Mouse (Mus musculus) MEL (cell line): ENCODE results near the gene Cilp. TPM values are rescaled to one million over a fixed set of nuclear protein-coding genes. Genes with fewer than 3 reads are reported as not detected.

ENCODE experiments used
- DNase-seq: peaks from one replicate; pipeline ENCODE4 v3.0.0; 2011; ENCODE audit warnings: low read depth, low spot score
- H3K27ac ChIP-seq: 2 replicates; pipeline ENCODE4 v1.5.1; 2012; ENCODE audit warnings: low read depth, mild to moderate bottlenecking, control low read depth, low read length, moderate library complexity; ENCODE audit not compliant: control insufficient read depth
- H3K27me3 ChIP-seq, 2 experiments: fragments of 150-350 bp in 1 of 2; sonication (generic) in 1 of 2; 2 replicates each; pipeline ENCODE4 v1.6.1; 2012; ENCODE audit warnings: low read length in 2 of 2, mild to moderate bottlenecking in 2 of 2, improper control_type of control experiment in 1 of 2, moderate library complexity in 1 of 2; ENCODE audit not compliant: insufficient read depth in 2 of 2, control insufficient read depth in 1 of 2
- H3K36me3 ChIP-seq, 2 experiments: 2 replicates each; pipeline ENCODE4 v1.6.1; 2012 to 2014; ENCODE audit warnings: low read length in 2 of 2, improper control_type of control experiment in 1 of 2, inconsistent platforms in 1 of 2, mild to moderate bottlenecking in 1 of 2; ENCODE audit not compliant: insufficient read depth in 2 of 2, control insufficient read depth in 1 of 2
- H3K4me1 ChIP-seq, 2 experiments: fragments of 150-350 bp in 1 of 2; sonication (generic) in 1 of 2; 2 replicates each; pipeline ENCODE4 v1.6.1; 2012; ENCODE audit warnings: low read length in 2 of 2, improper control_type of control experiment in 1 of 2, mild to moderate bottlenecking in 1 of 2; ENCODE audit not compliant: insufficient read depth in 2 of 2, control insufficient read depth in 1 of 2
- H3K4me3 ChIP-seq, 2 experiments: fragments of 150-350 bp in 1 of 2; sonication (generic) in 1 of 2; 2 replicates each; pipeline ENCODE4 v1.5.1; 2012; ENCODE audit warnings: low read depth in 2 of 2, low read length in 2 of 2, mild to moderate bottlenecking in 2 of 2, moderate library complexity in 2 of 2, control low read depth in 1 of 2, improper control_type of control experiment in 1 of 2; ENCODE audit not compliant: control insufficient read depth in 1 of 2, insufficient read depth in 1 of 2
- H3K79me2 ChIP-seq: 2 replicates; pipeline ENCODE4 v1.6.1; 2012; ENCODE audit warnings: mild to moderate bottlenecking, low read length, moderate library complexity; ENCODE audit not compliant: control insufficient read depth, poor library complexity, insufficient read depth
- H3K9ac ChIP-seq: 2 replicates; pipeline ENCODE4 v1.6.1; 2012; ENCODE audit warnings: low read depth, mild to moderate bottlenecking, control low read depth, low read length, moderate library complexity; ENCODE audit not compliant: control insufficient read depth, poor library complexity, severe bottlenecking
- H3K9me3 ChIP-seq: fragments of 150-350 bp; sonication (generic); replicated peaks from 2 replicates; pipeline ENCODE4 v1.6.1; 2012; ENCODE audit warnings: mild to moderate bottlenecking, low read length, improper control_type of control experiment, moderate library complexity; ENCODE audit not compliant: insufficient read depth
- BHLHE40 ChIP-seq: IDR thresholded peaks from 2 replicates; pipeline ENCODE4 v1.6.1; 2012; ENCODE audit warnings: low read depth, mild to moderate bottlenecking, inconsistent platforms, low read length, improper control_type of control experiment, borderline replicate concordance
- CTCF ChIP-seq, 3 experiments: IDR thresholded peaks in 2 of 3; conservative IDR thresholded peaks in 1 of 3; 2 replicates each; pipeline ENCODE4 v1.5.1; 2011 to 2012; ENCODE audit warnings: low read length in 3 of 3, low read depth in 2 of 3, mild to moderate bottlenecking in 2 of 3, improper control_type of control experiment in 1 of 3, inconsistent platforms in 1 of 3, mixed read lengths in 1 of 3, moderate library complexity in 1 of 3; ENCODE audit not compliant: control insufficient read depth in 1 of 3, insufficient read depth in 1 of 3, poor library complexity in 1 of 3, severe bottlenecking in 1 of 3
- E2F4 ChIP-seq: IDR thresholded peaks from 2 replicates; pipeline ENCODE4 v1.6.1; 2011; ENCODE audit warnings: low read depth, low read length, improper control_type of control experiment, borderline replicate concordance
- ETS1 ChIP-seq: IDR thresholded peaks from 2 replicates; pipeline ENCODE4 v1.6.1; 2012; ENCODE audit warnings: low read depth, mild to moderate bottlenecking, inconsistent platforms, low read length, improper control_type of control experiment, moderate library complexity
- GABPA ChIP-seq: IDR thresholded peaks from 2 replicates; pipeline ENCODE4 v1.6.1; 2012; ENCODE audit warnings: low read depth, mild to moderate bottlenecking, inconsistent platforms, low read length, improper control_type of control experiment, moderate library complexity
- GATA1 ChIP-seq: IDR thresholded peaks from 2 replicates; pipeline ENCODE4 v1.6.1; 2011; ENCODE audit warnings: low read depth, low read length, improper control_type of control experiment
- HCFC1 ChIP-seq: IDR thresholded peaks from 2 replicates; pipeline ENCODE4 v1.6.1; 2012; ENCODE audit warnings: low read depth, mild to moderate bottlenecking, inconsistent platforms, low read length, improper control_type of control experiment, moderate library complexity
- MAFK ChIP-seq: IDR thresholded peaks from 2 replicates; pipeline ENCODE4 v1.6.1; 2011; ENCODE audit warnings: low read depth, mild to moderate bottlenecking, low read length, improper control_type of control experiment, borderline replicate concordance
- MAX ChIP-seq: IDR thresholded peaks from 2 replicates; pipeline ENCODE4 v1.6.1; 2011; ENCODE audit warnings: low read length, improper control_type of control experiment
- MAZ ChIP-seq: IDR thresholded peaks from 2 replicates; pipeline ENCODE4 v1.6.1; 2012; ENCODE audit warnings: low read depth, mild to moderate bottlenecking, inconsistent platforms, low read length, improper control_type of control experiment
- MEF2A ChIP-seq: IDR thresholded peaks from 2 replicates; pipeline ENCODE4 v1.6.1; 2014; ENCODE audit warnings: low read depth, mild to moderate bottlenecking, inconsistent platforms, low read length, improper control_type of control experiment; ENCODE audit not compliant: poor library complexity, insufficient replicate concordance, severe bottlenecking; ENCODE audit errors: extremely low read depth
- MYC ChIP-seq: IDR thresholded peaks from 2 replicates; pipeline ENCODE4 v1.6.1; 2011; ENCODE audit warnings: low read depth, mild to moderate bottlenecking, low read length, improper control_type of control experiment, moderate library complexity
- NELFE ChIP-seq: IDR thresholded peaks from 2 replicates; pipeline ENCODE4 v1.6.1; 2011; ENCODE audit warnings: low read depth, low read length, improper control_type of control experiment
- RAD21 ChIP-seq: IDR thresholded peaks from 2 replicates; pipeline ENCODE4 v1.6.1; 2011; ENCODE audit warnings: mild to moderate bottlenecking, low read depth, low read length, improper control_type of control experiment
- RCOR1 ChIP-seq: IDR thresholded peaks from 2 replicates; pipeline ENCODE4 v1.6.1; 2012; ENCODE audit warnings: low read depth, mild to moderate bottlenecking, inconsistent platforms, low read length, improper control_type of control experiment
- SIN3A ChIP-seq: IDR thresholded peaks from 2 replicates; pipeline ENCODE4 v1.6.1; 2012; ENCODE audit warnings: low read length, improper control_type of control experiment, inconsistent platforms
- SMC3 ChIP-seq: IDR thresholded peaks from 2 replicates; pipeline ENCODE4 v1.6.1; 2011; ENCODE audit warnings: low read depth, low read length, improper control_type of control experiment
- TAL1 ChIP-seq: IDR thresholded peaks from 2 replicates; pipeline ENCODE4 v1.6.1; 2012; ENCODE audit warnings: mild to moderate bottlenecking, inconsistent platforms, low read length, moderate library complexity, mixed read lengths
- TBP ChIP-seq: IDR thresholded peaks from 2 replicates; pipeline ENCODE4 v1.8.0; 2011; ENCODE audit warnings: low read depth, low read length, improper control_type of control experiment
- ZC3H11A ChIP-seq: IDR thresholded peaks from 2 replicates; pipeline ENCODE4 v1.6.1; 2012; ENCODE audit warnings: low read depth, mild to moderate bottlenecking, inconsistent platforms, low read length, improper control_type of control experiment
- ZKSCAN1 ChIP-seq: IDR thresholded peaks from 2 replicates; pipeline ENCODE4 v1.6.1; 2012; ENCODE audit warnings: low read depth, mild to moderate bottlenecking, inconsistent platforms, low read length, improper control_type of control experiment, moderate library complexity
- ZMIZ1 ChIP-seq: IDR thresholded peaks from 2 replicates; pipeline ENCODE4 v1.6.1; 2012; ENCODE audit warnings: low read depth, mild to moderate bottlenecking, inconsistent platforms, low read length, improper control_type of control experiment, moderate library complexity
- ZNF384 ChIP-seq: IDR thresholded peaks from 2 replicates; pipeline ENCODE4 v1.6.1; 2012; ENCODE audit warnings: low read depth, mild to moderate bottlenecking, inconsistent platforms, low read length, improper control_type of control experiment
- polyA plus RNA-seq, 2 experiments: library from polyadenylated mRNA; stranded (reverse) in 1 of 2; unstranded in 1 of 2; fragments of >175 nt in 1 of 2; fragments of >200 nt in 1 of 2; gene quantifications; 2 replicates each; pipeline versions ENCODE4 v1.2.1 to v1.2.4; 2012; ENCODE audit warnings: low replicate concordance in 2 of 2, low read depth in 1 of 2; ENCODE audit not compliant: insufficient read length in 2 of 2, insufficient read depth in 1 of 2, missing spikeins in 1 of 2
- total RNA-seq: library from RNA; depleted of rRNA; stranded (reverse); fragments of 300-350 nt; gene quantifications from 2 replicates; pipeline ENCODE4 v1.2.3, GENCODE M21; 2012

Gene Cilp
- total and polyA plus RNA-seq, 3 experiments, result 0.01 TPM; not detected in 2

- H3K36me3 ChIP-seq, result no peaks in the 10 kb centered on the region
- peak; percentile 16 for DNase-seq
- TF ChIP-seq SMC3, result peak; percentile 5; the same call in 1 of the 2 replicates
- no peak for TF ChIP-seq GABPA
- TF ChIP-seq CTCF (IDR thresholded peaks at IDR 0.05 in 2 of 3, conservative IDR thresholded peaks at IDR 0.05 in 1 of 3; ENCODE audit: control insufficient read depth in 1 of 3, insufficient read depth in 1 of 3, low read depth in 2 of 3, low read length in 3 of 3, poor library complexity in 1 of 3, severe bottlenecking in 1 of 3), result peak in 1 of 3 experiments; percentile 24; a peak in 2 of 6 replicates
- no peak for TF ChIP-seq MAFK
- TF ChIP-seq BHLHE40, result no peak
- TF ChIP-seq RAD21, result peak; percentile 34
- no peak for TF ChIP-seq TBP
- TF ChIP-seq ZKSCAN1, result no peak
- no peak for TF ChIP-seq RCOR1
- TF ChIP-seq, all 39 proteins: peak for 3
These were observed 25.2 kb upstream of the Cilp start for GRCm38 (mm10) chr9:65239731-65240130.

GRCm38 (mm10) chr9:65240587-65240986 is 24.4 kb upstream of the Cilp start:
- no peak overlapping the region for H3K9ac ChIP-seq
- H3K9me3 ChIP-seq, result no peaks in the 10 kb centered on the region
- H3K36me3 ChIP-seq, result no peaks in the 10 kb centered on the region
- peaks cover 0 to 6% of the 10 kb centered on the region in 2 experiments; a peak in 3 of 4 replicates for H3K27me3 ChIP-seq
- H3K4me1 ChIP-seq, result no peaks in the 10 kb centered on the region
- H3K79me2 ChIP-seq, result no peaks in the 10 kb centered on the region
- no peak for DNase-seq
- TF ChIP-seq ZC3H11A (no peak), MAX (no peak), NELFE (no peak), MEF2A (no peak), E2F4 (no peak), SIN3A (no peak), HCFC1 (no peak), GATA1 (no peak), MAZ (no peak), TAL1 (no peak), ZKSCAN1 (no peak), ZMIZ1 (no peak), TBP (no peak), ZNF384 (no peak), MYC (no peak), ETS1 (no peak), RAD21 (no peak)
- H3K4me3 ChIP-seq, result no peak overlapping the region
- no peak overlapping the region for H3K27ac ChIP-seq

More at GRCm38 (mm10) chr9:65239731-65240130, 25.2 kb upstream of the Cilp start:
- Histone ChIP-seq H3K4me1 (no peaks in the 10 kb centered on the region), H3K27ac (no peak overlapping the region), H3K9me3 (no peaks in the 10 kb centered on the region), H3K79me2 (no peaks in the 10 kb centered on the region), H3K27me3 (peaks cover 0 to 6% of the 10 kb centered on the region in 2 experiments; a peak in 3 of 4 replicates), H3K4me3 (no peak overlapping the region), H3K9ac (no peak overlapping the region)
